Comparison of ENCODE assay signal across 10 mouse cellular contexts in the genomic region with DNA sequence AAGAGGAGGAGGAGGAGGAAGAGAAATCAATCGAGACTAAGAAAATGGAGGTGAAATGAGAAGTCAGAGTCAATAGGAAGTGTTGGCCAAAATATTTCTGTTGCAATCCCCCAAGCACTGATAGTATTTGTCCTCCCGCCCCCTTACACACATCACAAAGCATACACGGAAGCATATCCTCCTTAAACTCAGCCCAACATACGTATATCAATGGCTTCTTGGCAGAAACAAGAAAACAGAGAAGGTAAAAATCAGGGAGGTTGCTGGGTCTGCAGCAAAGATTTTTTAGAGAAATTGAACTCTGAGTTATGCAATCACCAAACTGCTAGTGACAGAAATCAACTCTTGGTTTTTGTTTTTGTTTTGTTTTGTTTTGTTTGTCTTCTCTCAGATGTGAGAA. TPM values are rescaled to one million over a fixed set of nuclear protein-coding genes. Genes with fewer than 3 reads are reported as not detected.
DNase-seq lines count a peak whose midpoint lies in the region; ATAC-seq and TF ChIP-seq lines count a peak whose summit lies in the region.
"Had no signal": no experiment of that assay in that cellular context is flagged by ENCODE, and none has a peak within 500 bp of the region (broad histone marks: within the 10 kb centered on the region; RNA-seq: fewer than 3 reads in every experiment).

No protein-coding gene starts in this region.

- peaks cover 20% of the 10 kb centered on the region for H3K4me1 ChIP-seq in lung, embryonic 14.5 days (ENCODE audit: insufficient read depth)
- peaks cover 10% of the 10 kb centered on the region for H3K4me1 ChIP-seq in lung, adult 2 months (ENCODE audit: control insufficient read depth, insufficient read depth, low read length)
- peaks cover 10 to 15% of the 10 kb centered on the region in 2 experiments for H3K4me1 ChIP-seq in MEL (ENCODE audit: control insufficient read depth in 1 of 2, insufficient read depth in 2 of 2, low read length in 2 of 2)
- peaks cover 45% of the 10 kb centered on the region for H3K4me1 ChIP-seq in liver, postnatal 0 days (ENCODE audit: insufficient read depth)

- peak overlapping the region; percentile 99 for H3K4me3 ChIP-seq in gastrocnemius, adult 2 months
- H3K4me3 ChIP-seq in lung, embryonic 14.5 days (ENCODE audit: low read depth, low read length): no peak overlapping the region
- no peak overlapping the region for H3K4me3 ChIP-seq in lung, adult 2 months (replicated peaks; ENCODE audit: extremely low read depth, low read depth, low read length)
- peak overlapping the region; percentile 20 to 41; a peak in 3 of 4 replicates for H3K4me3 ChIP-seq in MEL (ENCODE audit: control insufficient read depth in 1 of 2, insufficient read depth in 1 of 2, low read depth in 2 of 2, low read length in 2 of 2)
- peak overlapping the region; percentile 95 for H3K4me3 ChIP-seq in liver, postnatal 0 days (ENCODE audit: low read depth, low read length)

- WGBS in lung, embryonic 14.5 days: 46% methylated on average over 4 of the region's 4 CpGs
- 15% methylated on average over 4 of the region's 4 CpGs for WGBS in lung, adult 2 months
- WGBS in liver, postnatal 0 days (ENCODE audit: insufficient replicate concordance): 10% methylated on average over 4 of the region's 4 CpGs

- no peak for DNase-seq in gastrocnemius, adult 2 months
- no peak for DNase-seq in gastrocnemius, adult 18-20 months (ENCODE audit: low spot score)
- no peak for DNase-seq in lung, embryonic 14.5 days
- no peak for DNase-seq in lung, adult 2 months
- peak; percentile 75 for DNase-seq in MEL (ENCODE audit: low read depth, low spot score)
- DNase-seq in liver, postnatal 0 days: no peak
- DNase-seq in adrenal gland, adult 8-10 months: no peak
- no peak for DNase-seq in kidney, adult 11 months
- DNase-seq: cerebellum, postnatal 14 days; kidney, postnatal 4 days had no signal

- no peak overlapping the region for H3K9ac ChIP-seq in lung, embryonic 14.5 days
- 0 out of 2 replicates have a peak overlapping the region, but pooled peaks have one; percentile 18 for H3K9ac ChIP-seq in MEL (ENCODE audit: control insufficient read depth, low read depth, low read length, poor library complexity, severe bottlenecking)
- H3K9ac ChIP-seq in liver, postnatal 0 days (replicated peaks): peak overlapping the region; percentile 99; the same call in 1 of the 2 replicates

- no peaks in the 10 kb centered on the region for H3K27me3 ChIP-seq in lung, embryonic 14.5 days (ENCODE audit: insufficient read depth, low read length)
- H3K27me3 ChIP-seq in MEL (ENCODE audit: control insufficient read depth in 1 of 2, insufficient read depth in 2 of 2, low read length in 2 of 2): peaks cover under 1 to 1% of the 10 kb centered on the region in 2 experiments; a peak in 2 of 4 replicates
- H3K27me3 ChIP-seq in liver, postnatal 0 days (ENCODE audit: insufficient read depth, low read length): no peaks in the 10 kb centered on the region

- H3K9me3 ChIP-seq in lung, embryonic 14.5 days (ENCODE audit: low read depth, low read length): no peaks in the 10 kb centered on the region
- no peaks in the 10 kb centered on the region for H3K9me3 ChIP-seq in MEL (replicated peaks; ENCODE audit: insufficient read depth, low read length)
- no peaks in the 10 kb centered on the region for H3K9me3 ChIP-seq in liver, postnatal 0 days (ENCODE audit: low read length)

- no peaks in the 10 kb centered on the region for H3K36me3 ChIP-seq in lung, embryonic 14.5 days (ENCODE audit: insufficient read depth)
- peaks cover 0 to 18% of the 10 kb centered on the region in 2 experiments; a peak in 2 of 4 replicates for H3K36me3 ChIP-seq in MEL (ENCODE audit: control insufficient read depth in 1 of 2, insufficient read depth in 2 of 2, low read length in 2 of 2)
- 0 out of 2 replicates have a peak, but pooled peaks cover 3% of the 10 kb centered on the region for H3K36me3 ChIP-seq in liver, postnatal 0 days (replicated peaks; ENCODE audit: insufficient read depth, low read length)

- TF ChIP-seq RAD21 in MEL (IDR thresholded peaks at IDR 0.05; ENCODE audit: low read depth, low read length): no peak

- intact Hi-C loops in gastrocnemius, adult 2 months (cut with DNase I): no loop called here

- TF ChIP-seq CTCF in gastrocnemius, adult 2 months (IDR thresholded peaks at IDR 0.05): no peak
- no peak for TF ChIP-seq CTCF in lung, embryonic 14.5 days (IDR thresholded peaks at IDR 0.05; ENCODE audit: low read depth)
- TF ChIP-seq CTCF in lung, adult 2 months (IDR thresholded peaks at IDR 0.05; ENCODE audit: insufficient read depth, low read length): no peak
- no peak for TF ChIP-seq CTCF in MEL (IDR thresholded peaks at IDR 0.05 in 2 of 3, conservative IDR thresholded peaks at IDR 0.05 in 1 of 3; ENCODE audit: control insufficient read depth in 1 of 3, insufficient read depth in 1 of 3, low read depth in 2 of 3, low read length in 3 of 3, poor library complexity in 1 of 3, severe bottlenecking in 1 of 3)
- TF ChIP-seq CTCF in liver, postnatal 0 days (IDR thresholded peaks at IDR 0.05; ENCODE audit: low read depth): no peak

- peaks cover 47% of the 10 kb centered on the region for H3K79me2 ChIP-seq in MEL (ENCODE audit: control insufficient read depth, insufficient read depth, low read length, poor library complexity)

- no peak for ATAC-seq in lung, embryonic 14.5 days (ENCODE audit: insufficient read depth)
- ATAC-seq in liver, postnatal 0 days: no peak

- peak overlapping the region; percentile 97 for H3K27ac ChIP-seq in gastrocnemius, adult 2 months
- H3K27ac ChIP-seq in lung, embryonic 14.5 days (ENCODE audit: low read depth): no peak overlapping the region
- peak overlapping the region; percentile 35; the same call in 1 of the 2 replicates for H3K27ac ChIP-seq in MEL (ENCODE audit: control insufficient read depth, low read depth, low read length)
- peak overlapping the region; percentile 92 for H3K27ac ChIP-seq in liver, postnatal 0 days (ENCODE audit: low read depth)

- peak overlapping the region; percentile 89 for H3K4me2 ChIP-seq in lung, embryonic 14.5 days
- H3K4me2 ChIP-seq in liver, postnatal 0 days (ENCODE audit: low read depth, low read length): peak overlapping the region; percentile 85

- TF ChIP-seq POLR2A in lung, adult 2 months (IDR thresholded peaks at IDR 0.05; ENCODE audit: borderline replicate concordance, extremely low read depth, low read depth, low read length): no peak
- TF ChIP-seq POLR2A in MEL (IDR thresholded peaks at IDR 0.05; ENCODE audit: control insufficient read depth in 1 of 2, insufficient read depth in 1 of 2, low read depth in 1 of 2, low read length in 2 of 2, poor library complexity in 1 of 2): no peak

- no peak for TF ChIP-seq EP300 in MEL (IDR thresholded peaks at IDR 0.05; ENCODE audit: low read depth in 1 of 2, low read length in 2 of 2)
- TF ChIP-seq EP300 in liver, postnatal 0 days (IDR thresholded peaks at IDR 0.05; ENCODE audit: low read depth): no peak

TF ChIP-seq in MEL, 35 proteins besides CTCF, POLR2A, EP300 and RAD21:
- 0 out of 2 replicates have a peak, but pooled peaks have one; percentile 28 for TF ChIP-seq GATA1 (IDR thresholded peaks at IDR 0.05; ENCODE audit: low read depth, low read length)
- no peak for TF ChIP-seq MEF2A (IDR thresholded peaks at IDR 0.05; ENCODE audit: extremely low read depth, insufficient replicate concordance, low read depth, low read length, poor library complexity, severe bottlenecking)
- TF ChIP-seq HCFC1 (IDR thresholded peaks at IDR 0.05; ENCODE audit: low read depth, low read length): 0 out of 2 replicates have a peak, but pooled peaks have one; percentile 36
- 0 out of 2 replicates have a peak, but pooled peaks have one; percentile 24 for TF ChIP-seq ETS1 (IDR thresholded peaks at IDR 0.05; ENCODE audit: low read depth, low read length)
- no peak for TF ChIP-seq RCOR1 (IDR thresholded peaks at IDR 0.05; ENCODE audit: low read depth, low read length)
- no peak for TF ChIP-seq MXI1 (IDR thresholded peaks at IDR 0.05; ENCODE audit: low read depth, low read length)
- no peak for TF ChIP-seq CHD1 (IDR thresholded peaks at IDR 0.05; ENCODE audit: low read depth, low read length)
- TF ChIP-seq NELFE (IDR thresholded peaks at IDR 0.05; ENCODE audit: low read depth, low read length): no peak
- TF ChIP-seq SIN3A (IDR thresholded peaks at IDR 0.05; ENCODE audit: low read length): 0 out of 2 replicates have a peak, but pooled peaks have one; percentile 39
- no peak for TF ChIP-seq GABPA (IDR thresholded peaks at IDR 0.05; ENCODE audit: low read depth, low read length)
- no peak for TF ChIP-seq KAT2A (conservative IDR thresholded peaks at IDR 0.05; ENCODE audit: low read depth, low read length)
- peak; percentile 40; the same call in 1 of the 2 replicates for TF ChIP-seq ELF1 (IDR thresholded peaks at IDR 0.05; ENCODE audit: low read depth, low read length)
- no peak for TF ChIP-seq TAL1 (IDR thresholded peaks at IDR 0.05; ENCODE audit: low read length)
- TF ChIP-seq ZC3H11A (IDR thresholded peaks at IDR 0.05; ENCODE audit: low read depth, low read length): no peak

RNA-seq across cellular contexts. Expression of a gene that starts 2.4 kb away (rescaled TPM):
- total RNA-seq in gastrocnemius, adult 2 months (2021): 100 to 1,000 TPM; 139 to 145 TPM
- total RNA-seq in gastrocnemius, adult 18-20 months (2021): 100 to 1,000 TPM; 125 to 170 TPM
- 26.6 and 27.9 TPM in 2 replicates for polyA plus RNA-seq in lung, embryonic 14.5 days (2014; fragmentation: Nextera tagmentation; extraction: Ambion mirVana)
- 38.8 and 44.7 TPM in 2 replicates for polyA plus RNA-seq in lung, adult 2 months (2012; rRNA removed)
- total RNA-seq in MEL (2012; rRNA removed): 28.7 and 29.3 TPM in 2 replicates
- polyA plus RNA-seq in MEL (2012; ENCODE audit: insufficient read depth in 1 of 2, insufficient read length in 2 of 2, low read depth in 1 of 2, low replicate concordance in 2 of 2, missing spikeins in 1 of 2): 10 to 100 TPM; 32.3 to 37.0 TPM
- polyA plus RNA-seq in liver, postnatal 0 days (2015; fragmentation: Nextera tagmentation; extraction: Ambion mirVana): 15.4 and 16.4 TPM in 2 replicates
- 10 to 100 TPM; 64.5 to 92.1 (median 73.7) TPM for total RNA-seq in adrenal gland, adult 8-10 months (2022)

RNA-seq across cellular contexts. Expression of a gene that starts 11.1 kb away (rescaled TPM):
- total RNA-seq in gastrocnemius, adult 2 months (2021): 10 to 100 TPM; 11.7 to 15.8 TPM
- 10 to 100 TPM; 11.3 to 13.3 TPM for total RNA-seq in gastrocnemius, adult 18-20 months (2021)
- polyA plus RNA-seq in lung, embryonic 14.5 days (2014; fragmentation: Nextera tagmentation; extraction: Ambion mirVana): 5.4 and 5.8 TPM in 2 replicates
- polyA plus RNA-seq in lung, adult 2 months (2012; rRNA removed): 19.0 and 20.4 TPM in 2 replicates
- total RNA-seq in MEL (2012; rRNA removed): 54.2 and 59.0 TPM in 2 replicates
- polyA plus RNA-seq in MEL (2012; ENCODE audit: insufficient read depth in 1 of 2, insufficient read length in 2 of 2, low read depth in 1 of 2, low replicate concordance in 2 of 2, missing spikeins in 1 of 2): 10 to 100 TPM in 1 of 2 experiments, not detected in 1; 86.8 TPM
- 4.7 and 6.0 TPM in 2 replicates for polyA plus RNA-seq in liver, postnatal 0 days (2015; fragmentation: Nextera tagmentation; extraction: Ambion mirVana)
- total RNA-seq in adrenal gland, adult 8-10 months (2022): 10 to 100 TPM; 30.6 to 60.4 (median 41.2) TPM

Comparison
In these comparisons a context has a peak if more than half of its experiments do, and no peak if none do; other contexts are left out.
1. H3K4me3 ChIP-seq: peak in gastrocnemius, adult 2 months (single experiment), MEL (2 of 2) and liver, postnatal 0 days (single experiment); none in lung, embryonic 14.5 days (single experiment) and lung, adult 2 months (single experiment).